Mouse (Mus musculus): Measurements from ENCODE around the gene Kcnk5. TPM values are rescaled to one million over a fixed set of nuclear protein-coding genes. Genes with fewer than 3 reads are reported as not detected.

Kcnk5 gene
- polyA plus RNA-seq, 1 experiment from 2014 or later: 9.5 TPM

DNA sequence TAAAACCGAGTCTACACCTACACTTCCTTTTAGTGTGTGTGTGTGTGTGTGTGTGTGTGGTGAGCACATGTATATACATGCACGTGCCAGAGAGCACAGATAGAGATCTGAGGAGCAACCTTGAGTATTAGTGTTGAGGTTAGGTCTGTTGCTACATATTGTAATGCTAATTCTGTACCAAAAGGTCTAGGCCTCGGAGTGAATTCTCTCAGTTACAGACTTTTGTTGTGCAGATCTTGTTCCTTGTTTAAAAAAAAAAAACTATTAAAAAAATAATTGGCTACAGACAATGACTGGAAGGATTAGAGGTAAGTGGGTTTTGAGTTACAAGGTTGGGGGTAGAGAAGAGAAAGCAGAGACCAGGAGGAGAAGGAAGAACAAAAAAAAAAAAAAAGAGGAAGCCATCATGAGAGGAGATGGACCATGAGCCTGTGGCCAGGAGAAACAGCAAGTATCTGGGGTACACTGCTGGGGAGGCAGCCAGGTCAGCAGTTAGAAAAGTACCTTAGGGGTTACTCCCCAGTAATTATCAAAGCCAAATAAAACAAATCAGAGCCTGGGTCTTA, 35.8 kb upstream of the Kcnk5 start:
- no peaks in the 10 kb centered on the region for H3K27me3 ChIP-seq (replicated peaks)
- H3K27ac ChIP-seq: no peak overlapping the region
- H3K4me2 ChIP-seq (replicated peaks): no peak overlapping the region
- H3K36me3 ChIP-seq: no peaks in the 10 kb centered on the region
- ATAC-seq: no peak
- WGBS: 60% methylated on average over 3 of the region's 3 CpGs
- H3K4me3 ChIP-seq (replicated peaks): no peak overlapping the region
- 0 out of 2 replicates have a peak, but pooled peaks cover 5% of the 10 kb centered on the region for H3K4me1 ChIP-seq (replicated peaks)
- no peaks in the 10 kb centered on the region for H3K9me3 ChIP-seq
- no peak overlapping the region for H3K9ac ChIP-seq

DNA sequence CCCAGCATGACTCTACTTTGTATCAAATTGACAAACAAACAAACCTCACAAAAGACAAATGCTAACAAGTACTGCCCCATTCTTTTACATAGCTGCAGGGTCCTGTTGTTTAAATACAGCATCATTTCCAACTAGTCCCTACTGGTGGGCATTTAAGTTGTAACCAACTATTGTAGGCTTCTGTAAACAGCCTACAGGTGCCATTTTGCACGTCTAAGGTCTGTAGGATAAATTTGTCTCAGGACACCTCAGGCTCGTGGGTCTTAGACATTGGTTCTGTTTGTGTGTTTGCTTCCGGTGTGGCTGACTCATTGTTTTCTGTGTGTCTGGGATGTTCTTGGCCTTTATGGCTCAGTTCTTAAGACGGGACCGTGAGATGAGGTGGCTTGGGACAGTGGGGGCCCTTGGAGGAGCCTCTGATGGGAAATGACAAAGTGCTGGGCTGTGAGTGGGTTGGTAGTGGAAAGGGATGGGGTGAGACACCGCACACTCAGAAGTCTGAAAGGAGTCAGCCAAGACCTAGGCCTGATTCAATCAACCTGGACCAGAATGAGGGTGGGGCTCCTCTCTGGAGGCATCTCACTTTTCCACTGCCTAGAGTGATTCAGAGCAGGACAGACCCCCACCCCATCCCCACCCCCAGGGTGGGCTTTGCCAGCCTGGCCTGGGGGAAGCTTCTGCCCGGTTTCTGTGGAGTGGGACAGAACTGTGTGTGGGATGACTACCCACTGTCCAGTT, 35.1 kb upstream of the Kcnk5 start:
- Histone ChIP-seq H3K27ac (no peak overlapping the region), H3K4me3 (replicated peaks) (no peak overlapping the region), H3K9ac (no peak overlapping the region), H3K36me3 (no peaks in the 10 kb centered on the region), H3K4me1 (replicated peaks) (0 out of 2 replicates have a peak, but pooled peaks cover 5% of the 10 kb centered on the region), H3K27me3 (replicated peaks) (no peaks in the 10 kb centered on the region), H3K4me2 (replicated peaks) (no peak overlapping the region), H3K9me3 (no peaks in the 10 kb centered on the region)
- no peak for ATAC-seq
- 82% methylated on average over 7 of the region's 7 CpGs for WGBS

DNA sequence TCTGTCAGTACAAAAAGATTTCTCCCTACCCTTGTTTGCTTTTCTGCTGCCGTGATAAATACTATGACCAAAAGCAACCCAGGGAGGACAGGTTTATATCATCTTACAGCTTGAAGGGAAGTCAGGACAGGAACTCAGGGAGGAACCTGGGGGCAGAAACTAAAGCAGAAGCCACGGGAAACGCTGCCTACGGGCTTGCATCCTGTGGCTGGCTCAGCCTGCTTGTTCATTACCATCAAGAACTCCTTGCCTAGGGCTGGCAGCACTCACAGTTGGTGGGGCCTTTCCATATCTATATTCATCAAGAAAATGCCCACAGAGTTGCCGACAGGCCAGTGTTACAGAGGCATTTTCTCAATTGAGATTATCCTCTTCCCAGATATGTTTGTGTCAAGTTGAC, 34.2 kb upstream of the Kcnk5 start:
- H3K27ac ChIP-seq: no peak overlapping the region

DNA sequence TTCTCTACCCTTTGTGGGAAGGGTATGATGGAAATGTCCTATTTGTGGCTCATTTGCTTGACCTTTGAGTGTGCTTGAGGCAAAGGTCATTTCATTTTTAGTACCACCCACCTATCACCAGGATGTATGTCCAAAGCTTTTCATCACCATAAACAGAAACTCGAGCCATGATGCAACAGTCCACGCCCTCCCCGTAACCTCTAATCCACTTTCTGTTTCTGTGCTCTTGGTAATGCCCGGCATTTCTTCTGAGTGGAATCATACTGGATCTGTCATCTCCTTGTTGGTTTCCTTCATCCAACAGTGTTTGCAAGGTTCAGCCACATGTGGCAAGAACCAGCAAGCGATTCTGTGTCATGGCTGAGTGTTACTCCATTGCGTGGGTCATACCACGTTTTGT, 32.5 kb upstream of the Kcnk5 start:
- ATAC-seq: 0 out of 2 replicates have a peak, but pooled peaks have one; percentile 24
- 71% methylated on average over 7 of the region's 7 CpGs for WGBS
- Histone ChIP-seq H3K9me3 (no peaks in the 10 kb centered on the region), H3K4me3 (replicated peaks) (no peak overlapping the region), H3K27me3 (replicated peaks) (no peaks in the 10 kb centered on the region), H3K4me1 (replicated peaks) (0 out of 2 replicates have a peak, but pooled peaks cover 5% of the 10 kb centered on the region), H3K4me2 (replicated peaks) (no peak overlapping the region), H3K36me3 (no peaks in the 10 kb centered on the region), H3K9ac (no peak overlapping the region), H3K27ac (no peak overlapping the region)

More for the DNA sequence above, 34.2 kb upstream of the Kcnk5 start:
- Histone ChIP-seq H3K4me3 (replicated peaks) (no peak overlapping the region), H3K36me3 (no peaks in the 10 kb centered on the region), H3K9ac (no peak overlapping the region), H3K4me1 (replicated peaks) (0 out of 2 replicates have a peak, but pooled peaks cover 5% of the 10 kb centered on the region), H3K4me2 (replicated peaks) (no peak overlapping the region), H3K27me3 (replicated peaks) (no peaks in the 10 kb centered on the region), H3K9me3 (no peaks in the 10 kb centered on the region)
- ATAC-seq: no peak
- 37% methylated on average over 5 of the region's 5 CpGs for WGBS

DNA sequence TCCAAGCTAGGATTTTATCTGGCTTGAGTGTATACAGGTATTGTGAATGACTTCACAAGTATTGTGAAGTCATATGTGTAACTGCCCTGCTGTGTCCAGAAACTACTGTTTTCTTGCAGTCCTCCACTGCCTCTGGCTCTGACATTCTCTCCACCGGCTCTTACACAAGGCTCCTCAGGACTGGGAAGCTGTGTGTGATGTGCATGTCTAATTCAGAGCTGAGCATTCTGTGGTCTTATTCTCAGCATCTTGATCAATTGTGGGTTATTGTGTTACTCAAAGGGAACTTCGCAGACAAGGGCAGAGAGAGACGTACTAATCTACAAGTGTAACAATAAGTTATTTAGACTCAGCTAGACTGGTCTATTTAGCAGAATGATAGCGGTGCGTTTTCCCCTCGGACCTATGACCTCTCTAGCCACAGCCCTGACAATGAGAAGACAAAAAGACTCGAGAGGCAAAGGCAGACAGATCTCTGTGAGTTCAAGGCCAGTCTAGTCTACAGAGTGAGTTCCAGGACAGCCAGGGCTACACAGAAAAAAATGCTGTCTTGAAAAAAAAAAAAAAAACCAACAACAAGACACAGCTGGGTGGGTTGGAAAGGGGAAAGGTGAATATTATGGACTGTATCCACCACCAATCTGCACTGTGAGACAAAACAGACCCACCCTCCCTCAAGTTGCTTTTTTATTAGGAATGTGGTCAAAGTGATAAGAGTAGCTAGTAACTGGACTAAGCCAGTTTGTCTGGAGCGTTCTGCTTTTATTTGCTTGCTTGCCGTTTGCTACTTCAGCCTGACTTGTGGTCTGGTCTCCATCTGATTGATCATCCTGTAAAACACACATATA, 30.4 kb upstream of the Kcnk5 start:
- Histone ChIP-seq H3K4me2 (replicated peaks) (no peak overlapping the region), H3K9ac (no peak overlapping the region), H3K27me3 (replicated peaks) (no peaks in the 10 kb centered on the region), H3K4me1 (replicated peaks) (0 out of 2 replicates have a peak, but pooled peaks cover 7% of the 10 kb centered on the region), H3K4me3 (replicated peaks) (no peak overlapping the region), H3K9me3 (no peaks in the 10 kb centered on the region), H3K36me3 (no peaks in the 10 kb centered on the region), H3K27ac (no peak overlapping the region)
- WGBS: 43% methylated on average over 9 of the region's 9 CpGs
- no peak for ATAC-seq

DNA sequence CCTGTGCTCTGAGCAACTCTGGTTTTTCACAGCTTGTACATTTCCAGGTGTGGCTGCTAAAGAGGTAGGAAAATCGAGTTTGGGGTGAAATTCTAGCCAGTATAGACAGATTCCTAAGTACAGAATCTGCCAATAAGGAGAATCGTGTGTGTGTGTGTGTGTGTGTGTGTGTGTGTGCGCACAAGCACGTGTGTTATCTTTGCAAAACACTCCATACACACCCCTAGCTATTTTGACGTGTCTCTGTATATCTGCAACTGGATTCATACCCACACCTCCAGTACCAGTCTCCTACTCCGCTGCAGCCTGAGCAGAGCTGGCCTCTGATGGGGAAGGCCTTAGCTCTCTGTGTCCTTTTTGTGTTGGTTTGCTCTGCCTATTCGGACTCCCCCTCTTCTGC, 28.3 kb upstream of the Kcnk5 start:
- ATAC-seq: no peak

DNA sequence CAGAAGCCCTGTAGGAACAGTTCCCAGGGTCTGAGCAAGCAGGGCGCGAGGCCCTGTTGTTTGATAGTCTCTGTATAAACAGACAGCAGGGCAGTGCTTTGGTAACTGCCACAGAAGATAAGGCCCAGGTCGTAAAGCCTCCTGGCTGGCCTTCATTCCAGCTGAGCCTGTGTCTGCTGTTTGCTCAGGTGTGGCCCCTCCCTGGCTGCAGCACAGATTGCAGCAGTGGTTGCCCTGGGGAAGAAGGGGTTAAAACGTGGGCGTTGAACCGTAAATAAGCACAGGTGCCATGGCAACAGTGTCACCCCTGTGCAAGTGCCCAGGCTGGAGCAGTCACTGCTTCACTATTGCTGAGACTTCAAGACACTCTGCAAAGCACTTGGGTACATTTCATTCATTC, 26.8 kb upstream of the Kcnk5 start:
- Histone ChIP-seq H3K27me3 (replicated peaks) (no peaks in the 10 kb centered on the region), H3K4me1 (replicated peaks) (0 out of 2 replicates have a peak, but pooled peaks cover 5% of the 10 kb centered on the region), H3K27ac (peak overlapping the region; percentile 66; the same call in 1 of the 2 replicates), H3K36me3 (no peaks in the 10 kb centered on the region), H3K9ac (no peak overlapping the region), H3K9me3 (no peaks in the 10 kb centered on the region), H3K4me2 (replicated peaks) (peak overlapping the region; percentile 9; the same call in 1 of the 2 replicates), H3K4me3 (replicated peaks) (no peak overlapping the region)
- WGBS: 6% methylated on average over 6 of the region's 6 CpGs
- ATAC-seq: peak; percentile 97

More for the DNA sequence above, 28.3 kb upstream of the Kcnk5 start:
- H3K36me3 ChIP-seq: no peaks in the 10 kb centered on the region
- no peak overlapping the region for H3K4me2 ChIP-seq (replicated peaks)
- no peak overlapping the region for H3K27ac ChIP-seq
- H3K4me3 ChIP-seq (replicated peaks): no peak overlapping the region
- WGBS: 71% methylated on average over 7 of the region's 7 CpGs
- H3K27me3 ChIP-seq (replicated peaks): no peaks in the 10 kb centered on the region
- H3K9me3 ChIP-seq: no peaks in the 10 kb centered on the region
- H3K4me1 ChIP-seq (replicated peaks): 0 out of 2 replicates have a peak, but pooled peaks cover 7% of the 10 kb centered on the region
- no peak overlapping the region for H3K9ac ChIP-seq

DNA sequence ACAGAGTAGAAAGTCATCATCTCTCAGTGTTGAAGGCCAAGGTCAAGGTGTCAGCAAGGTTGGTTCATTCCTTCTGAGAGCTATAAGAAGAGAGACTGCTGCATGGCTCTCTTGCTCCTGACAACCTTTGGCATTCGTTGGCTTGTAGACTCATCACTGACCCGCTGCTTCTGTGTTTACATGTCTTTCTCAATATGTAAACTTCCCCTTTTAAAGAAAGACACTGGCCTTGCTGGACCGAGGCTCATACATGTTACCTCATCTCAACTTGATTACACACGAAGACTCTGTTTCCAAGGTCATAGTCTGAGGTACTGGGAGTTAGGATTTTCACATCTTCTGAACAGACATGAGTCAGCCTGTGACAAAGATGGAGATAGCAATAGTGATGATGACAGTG, 24.1 kb upstream of the Kcnk5 start:
- Histone ChIP-seq H3K36me3 (no peaks in the 10 kb centered on the region), H3K27me3 (replicated peaks) (no peaks in the 10 kb centered on the region), H3K27ac (no peak overlapping the region), H3K4me3 (replicated peaks) (no peak overlapping the region), H3K4me1 (replicated peaks) (0 out of 2 replicates have a peak, but pooled peaks cover 3% of the 10 kb centered on the region), H3K9ac (no peak overlapping the region), H3K9me3 (no peaks in the 10 kb centered on the region), H3K4me2 (replicated peaks) (no peak overlapping the region)
- 63% methylated on average over 4 of the region's 4 CpGs for WGBS
- ATAC-seq: no peak

DNA sequence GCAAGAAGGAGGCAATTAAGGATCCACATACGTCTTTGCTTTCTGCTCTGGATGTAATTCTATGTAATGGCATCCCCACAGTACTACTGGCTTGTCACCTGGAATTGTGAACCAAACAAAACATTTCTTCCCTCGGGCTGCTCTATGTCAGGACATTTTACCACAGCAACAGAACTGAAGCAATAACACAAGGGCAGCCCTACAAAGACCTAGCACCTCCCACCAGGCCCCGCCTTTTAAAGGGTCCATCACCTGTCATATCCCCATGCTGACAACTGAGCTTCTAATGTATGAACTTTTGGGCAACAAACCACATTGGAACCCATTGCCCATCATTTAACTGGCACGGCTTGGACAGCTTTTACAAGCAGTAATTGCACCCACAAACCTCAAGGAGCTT, 21.7 kb upstream of the Kcnk5 start:
- H3K36me3 ChIP-seq: no peaks in the 10 kb centered on the region

DNA sequence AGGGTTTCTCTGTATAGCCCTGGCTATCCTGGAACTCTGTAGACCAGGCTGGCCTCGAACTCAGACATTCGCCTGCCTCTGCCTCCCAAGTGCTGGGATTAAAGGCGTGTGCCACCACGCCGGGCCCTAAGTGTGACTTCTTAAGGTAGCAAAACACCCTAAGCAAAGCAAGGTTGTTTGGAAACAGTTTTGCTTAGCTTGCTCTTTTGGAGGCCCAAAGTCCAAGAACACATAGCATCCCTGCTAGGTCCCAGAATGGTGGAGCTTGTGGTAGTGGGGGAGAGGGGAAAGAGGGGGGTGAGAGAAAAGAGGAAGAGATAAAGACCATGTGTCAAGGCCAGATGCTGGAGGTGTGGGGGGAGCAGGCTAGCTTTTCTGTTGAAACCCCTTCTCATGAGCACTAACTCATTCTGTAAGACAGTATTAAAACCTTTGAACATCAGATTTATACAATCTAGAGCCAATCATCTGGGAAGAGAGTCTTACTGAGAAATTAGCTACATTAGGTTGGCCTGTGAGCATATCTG, 21.1 kb upstream of the Kcnk5 start:
- H3K9ac ChIP-seq: no peak overlapping the region
- ATAC-seq: no peak
- no peaks in the 10 kb centered on the region for H3K36me3 ChIP-seq
- no peaks in the 10 kb centered on the region for H3K4me1 ChIP-seq (replicated peaks)
- H3K27me3 ChIP-seq (replicated peaks): no peaks in the 10 kb centered on the region
- H3K27ac ChIP-seq: no peak overlapping the region
- no peak overlapping the region for H3K4me2 ChIP-seq (replicated peaks)
- 90% methylated on average over 5 of the region's 5 CpGs for WGBS
- H3K4me3 ChIP-seq (replicated peaks): no peak overlapping the region
- no peaks in the 10 kb centered on the region for H3K9me3 ChIP-seq

More for the DNA sequence above, 21.7 kb upstream of the Kcnk5 start:
- no peak overlapping the region for H3K4me2 ChIP-seq (replicated peaks)
- no peak overlapping the region for H3K27ac ChIP-seq
- H3K4me3 ChIP-seq (replicated peaks): no peak overlapping the region
- no peaks in the 10 kb centered on the region for H3K4me1 ChIP-seq (replicated peaks)
- no peak for ATAC-seq
- no peaks in the 10 kb centered on the region for H3K9me3 ChIP-seq
- WGBS: 57% methylated on average over 4 of the region's 4 CpGs
- H3K27me3 ChIP-seq (replicated peaks): no peaks in the 10 kb centered on the region
- no peak overlapping the region for H3K9ac ChIP-seq

DNA sequence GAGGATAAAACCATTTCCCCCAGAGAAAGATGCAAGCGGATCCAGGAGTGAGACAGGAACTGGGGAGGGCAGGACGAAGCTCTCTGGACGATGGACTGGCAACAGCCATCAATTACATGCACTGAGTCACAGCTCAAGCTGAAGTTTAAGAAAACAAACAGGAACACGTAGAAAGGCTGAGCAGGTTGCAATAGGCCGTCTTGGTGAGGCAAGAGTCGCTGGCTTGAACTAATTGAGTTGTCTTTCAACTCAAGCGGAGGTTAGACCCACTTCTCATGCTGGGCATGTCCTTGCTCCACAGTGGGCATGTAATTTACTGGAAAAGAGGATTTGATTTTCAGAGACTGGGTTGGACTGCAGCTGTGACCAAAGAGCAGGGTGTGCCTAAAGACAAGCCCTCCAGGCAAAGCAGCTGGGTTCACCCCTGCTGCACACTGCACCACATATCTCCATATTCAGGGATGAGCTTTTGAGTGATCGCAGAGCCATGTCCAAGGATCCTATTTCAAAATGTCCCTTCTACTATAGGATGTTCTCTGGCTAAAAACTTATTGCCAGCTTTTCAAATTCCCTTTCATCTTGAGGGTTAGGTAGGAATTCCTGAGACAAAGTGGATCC, 19.6 kb upstream of the Kcnk5 start:
- no peak overlapping the region for H3K4me3 ChIP-seq (replicated peaks)
- no peak overlapping the region for H3K9ac ChIP-seq
- H3K27ac ChIP-seq: no peak overlapping the region
- WGBS: 60% methylated on average over 8 of the region's 8 CpGs
- H3K4me2 ChIP-seq (replicated peaks): no peak overlapping the region
- H3K27me3 ChIP-seq (replicated peaks): no peaks in the 10 kb centered on the region
- no peak for ATAC-seq
- no peaks in the 10 kb centered on the region for H3K36me3 ChIP-seq
- H3K4me1 ChIP-seq (replicated peaks): no peaks in the 10 kb centered on the region
- H3K9me3 ChIP-seq: no peaks in the 10 kb centered on the region
